Mouse (Mus musculus): ENCODE results near the gene Gcsh. TPM values are rescaled to one million over a fixed set of nuclear protein-coding genes. Genes with fewer than 3 reads are reported as not detected.

Gcsh gene
- 146 and 161 TPM in 2 replicates for total RNA-seq (2014; rRNA removed)
- 75.7 and 96.4 TPM in 2 replicates for polyA plus RNA-seq (2012; rRNA removed)

- Histone ChIP-seq H3K27ac (replicated peaks; ENCODE audit: insufficient read depth, low read depth, low read length) (peak within 1 kb of the TSS; percentile 81), H3K4me1 (ENCODE audit: control insufficient read depth, insufficient read depth, low read length) (peaks cover 5% of the 10 kb centered on the region)
- no peak for TF ChIP-seq CTCF (IDR thresholded peaks at IDR 0.05; ENCODE audit: low read depth, low read length)
- peak; percentile 89 for TF ChIP-seq POLR2A (IDR thresholded peaks at IDR 0.05; ENCODE audit: extremely low read depth, insufficient read depth, low read length)
These were observed at the start of gene Gcsh for GRCm38 (mm10) chr8:116993095-116993867. Gene Gcsh, minus strand, starts transcription at chr8:116993537.

GRCm38 (mm10) chr8:117039843-117040242 is 46.5 kb upstream of the Gcsh start:
- H3K36me3 ChIP-seq (ENCODE audit: control insufficient read depth, insufficient read depth, low read length) = no peaks in the 10 kb centered on the region
- no peak for DNase-seq (ENCODE audit: extremely low read depth, low read depth, low spot score)
- no peak overlapping the region for H3K4me3 ChIP-seq (ENCODE audit: insufficient read depth, low read depth, low read length)
- H3K27me3 ChIP-seq (ENCODE audit: control insufficient read depth, insufficient read depth, low read length) = no peaks in the 10 kb centered on the region
- no peaks in the 10 kb centered on the region for H3K79me2 ChIP-seq (ENCODE audit: control insufficient read depth, insufficient read depth, low read length)
- no peak overlapping the region for H3K27ac ChIP-seq (replicated peaks; ENCODE audit: insufficient read depth, low read depth, low read length)
- TF ChIP-seq CTCF (IDR thresholded peaks at IDR 0.05; ENCODE audit: low read depth, low read length) (no peak), POLR2A (IDR thresholded peaks at IDR 0.05; ENCODE audit: extremely low read depth, insufficient read depth, low read length) (no peak)
- no peak overlapping the region for H3K9ac ChIP-seq (ENCODE audit: low read depth, low read length)
- no peaks in the 10 kb centered on the region for H3K4me1 ChIP-seq (ENCODE audit: control insufficient read depth, insufficient read depth, low read length)
- WGBS = 71% methylated on average over 7 of the region's 7 CpGs

More at GRCm38 (mm10) chr8:116993095-116993867, at the start of gene Gcsh:
- H3K27me3 ChIP-seq (ENCODE audit: control insufficient read depth, insufficient read depth, low read length) = no peaks in the 10 kb centered on the region
- DNase-seq (ENCODE audit: extremely low read depth, low read depth, low spot score) = peak; percentile 95
- under 1% methylated on average over 56 of the region's 56 CpGs for WGBS
- H3K9ac ChIP-seq (ENCODE audit: low read depth, low read length) = peak within 1 kb of the TSS; percentile 91
- peak within 1 kb of the TSS; percentile 84 for H3K4me3 ChIP-seq (ENCODE audit: insufficient read depth, low read depth, low read length)
- H3K79me2 ChIP-seq (ENCODE audit: control insufficient read depth, insufficient read depth, low read length) = peaks cover 14% of the 10 kb centered on the region; the same call in 1 of the 2 replicates
- peaks cover 2% of the 10 kb centered on the region; the same call in 1 of the 2 replicates for H3K36me3 ChIP-seq (ENCODE audit: control insufficient read depth, insufficient read depth, low read length)

DNA sequence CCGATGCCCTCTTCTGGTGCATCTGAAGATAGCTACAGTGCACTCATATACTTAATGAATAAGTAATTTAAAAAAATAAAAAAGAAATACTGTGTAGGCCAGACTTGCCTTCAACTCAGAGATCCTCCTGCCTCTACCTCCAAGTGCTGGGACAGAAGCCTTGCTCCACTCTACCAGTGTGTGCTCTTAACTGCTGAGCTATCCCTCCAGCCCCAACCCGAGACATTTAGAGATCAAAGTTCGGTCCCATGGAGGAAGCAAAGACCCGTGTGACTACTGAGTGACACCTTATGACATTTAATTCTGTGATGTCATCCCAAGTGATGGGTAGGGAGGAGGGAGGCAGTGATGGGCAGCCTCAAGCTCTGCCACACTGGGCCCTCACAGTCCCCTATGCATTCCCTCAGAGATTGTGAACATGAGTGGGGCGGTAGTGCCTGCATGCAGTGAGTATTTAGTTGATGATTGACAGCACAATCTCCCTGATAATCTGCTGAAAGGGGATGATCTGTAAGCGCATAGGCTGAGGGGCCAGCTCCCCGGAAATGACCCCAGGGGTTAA is 44.1 kb upstream of the Gcsh start:
- H3K4me3 ChIP-seq (ENCODE audit: insufficient read depth, low read depth, low read length) = no peak overlapping the region
- H3K36me3 ChIP-seq (ENCODE audit: control insufficient read depth, insufficient read depth, low read length) = no peaks in the 10 kb centered on the region
- no peak for DNase-seq (ENCODE audit: extremely low read depth, low read depth, low spot score)
- H3K79me2 ChIP-seq (ENCODE audit: control insufficient read depth, insufficient read depth, low read length) = no peaks in the 10 kb centered on the region
- H3K27ac ChIP-seq (replicated peaks; ENCODE audit: insufficient read depth, low read depth, low read length) = no peak overlapping the region
- H3K4me1 ChIP-seq (ENCODE audit: control insufficient read depth, insufficient read depth, low read length) = no peaks in the 10 kb centered on the region
- TF ChIP-seq CTCF (IDR thresholded peaks at IDR 0.05; ENCODE audit: low read depth, low read length) = no peak
- TF ChIP-seq POLR2A (IDR thresholded peaks at IDR 0.05; ENCODE audit: extremely low read depth, insufficient read depth, low read length) = no peak
- WGBS = 76% methylated on average over 7 of the region's 7 CpGs
- no peaks in the 10 kb centered on the region for H3K27me3 ChIP-seq (ENCODE audit: control insufficient read depth, insufficient read depth, low read length)
- no peak overlapping the region for H3K9ac ChIP-seq (ENCODE audit: low read depth, low read length)

- TF ChIP-seq CTCF (IDR thresholded peaks at IDR 0.05; ENCODE audit: low read depth, low read length) (no peak), POLR2A (IDR thresholded peaks at IDR 0.05; ENCODE audit: extremely low read depth, insufficient read depth, low read length) (no peak)
These were observed 40.1 kb upstream of the Gcsh start for GRCm38 (mm10) chr8:117033393-117033792.

DNA sequence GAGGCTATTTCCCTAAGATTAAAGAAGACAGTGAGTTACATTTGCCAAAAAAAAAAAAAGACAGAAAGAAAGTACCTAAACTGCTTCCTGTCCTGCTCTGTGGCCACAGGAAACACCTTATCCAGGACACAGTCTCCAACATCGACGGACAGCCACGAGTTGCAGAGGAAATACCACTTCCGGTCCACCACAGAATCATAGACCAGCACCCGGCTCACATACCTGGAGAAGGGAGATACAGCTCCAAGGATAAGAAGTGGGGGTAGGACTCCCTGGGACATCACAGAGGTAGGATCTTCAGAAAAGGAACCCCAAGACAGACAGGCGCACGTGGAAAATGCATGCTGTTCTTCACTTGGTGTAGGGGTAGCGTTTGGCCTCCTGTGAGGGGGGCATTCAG is 39.3 kb upstream of the Gcsh start:
- no peak overlapping the region for H3K27ac ChIP-seq (replicated peaks; ENCODE audit: insufficient read depth, low read depth, low read length)
- DNase-seq (ENCODE audit: extremely low read depth, low read depth, low spot score) = no peak
- no peaks in the 10 kb centered on the region for H3K79me2 ChIP-seq (ENCODE audit: control insufficient read depth, insufficient read depth, low read length)
- no peak overlapping the region for H3K9ac ChIP-seq (ENCODE audit: low read depth, low read length)
- no peaks in the 10 kb centered on the region for H3K36me3 ChIP-seq (ENCODE audit: control insufficient read depth, insufficient read depth, low read length)
- 70% methylated on average over 8 of the region's 8 CpGs for WGBS
- TF ChIP-seq POLR2A (IDR thresholded peaks at IDR 0.05; ENCODE audit: extremely low read depth, insufficient read depth, low read length) (no peak), CTCF (IDR thresholded peaks at IDR 0.05; ENCODE audit: low read depth, low read length) (no peak)
- H3K4me3 ChIP-seq (ENCODE audit: insufficient read depth, low read depth, low read length) = no peak overlapping the region
- no peaks in the 10 kb centered on the region for H3K27me3 ChIP-seq (ENCODE audit: control insufficient read depth, insufficient read depth, low read length)
- no peaks in the 10 kb centered on the region for H3K4me1 ChIP-seq (ENCODE audit: control insufficient read depth, insufficient read depth, low read length)

More at GRCm38 (mm10) chr8:117033393-117033792, 40.1 kb upstream of the Gcsh start:
- no peak overlapping the region for H3K4me3 ChIP-seq (ENCODE audit: insufficient read depth, low read depth, low read length)
- no peaks in the 10 kb centered on the region for H3K27me3 ChIP-seq (ENCODE audit: control insufficient read depth, insufficient read depth, low read length)
- H3K36me3 ChIP-seq (ENCODE audit: control insufficient read depth, insufficient read depth, low read length) = no peaks in the 10 kb centered on the region
- WGBS = 63% methylated on average over 3 of the region's 3 CpGs
- H3K27ac ChIP-seq (replicated peaks; ENCODE audit: insufficient read depth, low read depth, low read length) = no peak overlapping the region
- no peaks in the 10 kb centered on the region for H3K79me2 ChIP-seq (ENCODE audit: control insufficient read depth, insufficient read depth, low read length)
- H3K4me1 ChIP-seq (ENCODE audit: control insufficient read depth, insufficient read depth, low read length) = no peaks in the 10 kb centered on the region
- DNase-seq (ENCODE audit: extremely low read depth, low read depth, low spot score) = no peak
- H3K9ac ChIP-seq (ENCODE audit: low read depth, low read length) = no peak overlapping the region

GRCm38 (mm10) chr8:117031476-117031875 is 38.1 kb upstream of the Gcsh start:
- whole genome bisulfite sequencing = 49% methylated on average over 6 of the region's 6 CpGs
- no peaks in the 10 kb centered on the region for H3K4me1 ChIP-seq (ENCODE audit: control insufficient read depth, insufficient read depth, low read length)
- no peak for DNase-seq (ENCODE audit: extremely low read depth, low read depth, low spot score)
- no peaks in the 10 kb centered on the region for H3K79me2 ChIP-seq (ENCODE audit: control insufficient read depth, insufficient read depth, low read length)
- H3K27ac ChIP-seq (replicated peaks; ENCODE audit: insufficient read depth, low read depth, low read length) = no peak overlapping the region
- H3K9ac ChIP-seq (ENCODE audit: low read depth, low read length) = no peak overlapping the region
- H3K27me3 ChIP-seq (ENCODE audit: control insufficient read depth, insufficient read depth, low read length) = no peaks in the 10 kb centered on the region
- H3K36me3 ChIP-seq (ENCODE audit: control insufficient read depth, insufficient read depth, low read length) = no peaks in the 10 kb centered on the region
- H3K4me3 ChIP-seq (ENCODE audit: insufficient read depth, low read depth, low read length) = no peak overlapping the region
- TF ChIP-seq POLR2A (IDR thresholded peaks at IDR 0.05; ENCODE audit: extremely low read depth, insufficient read depth, low read length) (no peak), CTCF (IDR thresholded peaks at IDR 0.05; ENCODE audit: low read depth, low read length) (no peak)

Data from liver, adult 2 months (tissue).